Mouse (Mus musculus) spleen, adult 12 weeks (tissue): Measurements from ENCODE around the gene Zfp750.
A peak's percentile ranks its signal among the peaks of the same experiment; 100 is the strongest.

Experiments used
- DNase-seq: peaks from one replicate; pipeline ENCODE4 v3.0.0; 2022; ENCODE audit warnings: low spot score

Zfp750 gene

GRCm38 (mm10) chr11:121475699-121476415 lies 43.3 kb downstream of the Zfp750 start:
- DNase-seq: peak; percentile 69

DNA sequence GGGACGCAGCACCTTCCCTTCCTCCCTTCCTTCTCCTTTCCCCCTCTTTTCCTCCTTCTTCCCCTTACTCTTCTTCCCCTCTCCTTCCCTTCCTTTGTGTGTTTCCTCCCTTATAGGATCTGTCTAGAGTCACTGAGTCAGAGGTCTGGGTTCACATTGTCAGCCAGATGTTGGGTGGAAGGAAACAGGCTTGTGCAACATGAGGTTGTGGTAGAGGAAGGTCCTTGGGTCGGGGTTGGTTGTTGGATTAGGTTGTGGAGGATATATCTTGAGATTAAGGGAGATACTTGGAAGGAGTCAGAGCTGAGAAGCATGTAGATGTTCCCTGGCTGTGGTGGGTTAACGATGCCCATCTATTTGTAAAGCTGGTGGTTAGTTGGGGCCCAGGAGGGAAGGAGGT lies 44.3 kb downstream of the Zfp750 start:
- DNase-seq: no peak

- no peak for DNase-seq
Observed at GRCm38 (mm10) chr11:121467408-121467807, 51.7 kb downstream of the Zfp750 start.
